Mouse (Mus musculus) neural tube, embryonic 12.5 days (tissue): Measurements from ENCODE around the gene Gm13420. TPM values are rescaled to one million over a fixed set of nuclear protein-coding genes. Genes with fewer than 3 reads are reported as not detected.

ENCODE experiments used
- ATAC-seq: fragments of 200-750 bp; cut with Nextera tagmentation; 2 replicates; pipeline ENCODE4 v1.8.0; 2017; ENCODE audit warnings: low read depth, mild to moderate bottlenecking, moderate TSS enrichment, moderate library complexity; ENCODE audit not compliant: low FRiP score
- H3K27ac ChIP-seq: fragments of 300-500 bp; sonication (generic); 2 replicates; pipeline ENCODE4 v1.5.1; 2016
- H3K27me3 ChIP-seq: fragments of 300-500 bp; sonication (generic); replicated peaks from 2 replicates; pipeline ENCODE4 v1.6.1; 2016; ENCODE audit warnings: mild to moderate bottlenecking
- H3K36me3 ChIP-seq: fragments of 300-500 bp; sonication (generic); 2 replicates; pipeline ENCODE4 v1.6.1; 2016; ENCODE audit warnings: mild to moderate bottlenecking
- H3K4me1 ChIP-seq: fragments of 300-500 bp; sonication (generic); 2 replicates; pipeline ENCODE4 v1.6.1; 2016
- H3K4me2 ChIP-seq: fragments of 300-500 bp; sonication (generic); replicated peaks from 2 replicates; pipeline ENCODE4 v1.6.1; 2016; ENCODE audit warnings: mild to moderate bottlenecking
- H3K4me3 ChIP-seq: fragments of 300-500 bp; sonication (generic); 2 replicates; pipeline ENCODE4 v1.5.1; 2016
- H3K9ac ChIP-seq: fragments of 300-500 bp; sonication (generic); 2 replicates; pipeline ENCODE4 v1.6.1; 2016; ENCODE audit warnings: mild to moderate bottlenecking
- H3K9me3 ChIP-seq: fragments of 300-500 bp; sonication (generic); 2 replicates; pipeline ENCODE4 v1.6.1; 2016; ENCODE audit warnings: mild to moderate bottlenecking
- WGBS: fragments of 180-500 bp; shearing (Covaris S2); methylation state at CpG from one replicate; pipeline ENCODE4 v1.1.7; 2016; 5-methylcytosine and 5-hydroxymethylcytosine counted together
- polyA plus RNA-seq: library from polyadenylated mRNA; unstranded; fragments of >200 nt; fragmentation: Nextera tagmentation; extraction: Ambion mirVana; gene quantifications from 2 replicates; pipeline ENCODE4 v1.2.1, GENCODE M21; 2016

The Gm13420 gene
- polyA plus RNA-seq, 1 experiment from 2014 or later, result not detected

- no peak overlapping the region for H3K9ac ChIP-seq
- no peaks in the 10 kb centered on the region for H3K27me3 ChIP-seq
- no peaks in the 10 kb centered on the region for H3K36me3 ChIP-seq
- H3K4me2 ChIP-seq, result no peak overlapping the region
- 3% methylated on average over 1 of the region's 1 CpGs for WGBS
- no peaks in the 10 kb centered on the region for H3K4me1 ChIP-seq
- no peaks in the 10 kb centered on the region for H3K9me3 ChIP-seq
- ATAC-seq, result peak; percentile 61; the same call in 1 of the 2 replicates
- H3K27ac ChIP-seq, result no peak overlapping the region
- no peak overlapping the region for H3K4me3 ChIP-seq
Observed at GRCm38 (mm10) chr2:29764831-29765230, 13.3 kb upstream of the Gm13420 start.

GRCm38 (mm10) chr2:29755693-29756092 lies 4.2 kb upstream of the Gm13420 start:
- H3K4me1 ChIP-seq, result peaks cover 12% of the 10 kb centered on the region; the same call in 1 of the 2 replicates
- H3K4me3 ChIP-seq, result no peak overlapping the region
- no peak overlapping the region for H3K27ac ChIP-seq
- H3K27me3 ChIP-seq, result peaks cover 26% of the 10 kb centered on the region
- H3K36me3 ChIP-seq, result no peaks in the 10 kb centered on the region
- H3K9ac ChIP-seq, result no peak overlapping the region
- no peak overlapping the region for H3K4me2 ChIP-seq
- H3K9me3 ChIP-seq, result no peaks in the 10 kb centered on the region
- ATAC-seq, result no peak

GRCm38 (mm10) chr2:29752397-29752796 lies 912 bp upstream of the Gm13420 start:
- H3K27ac ChIP-seq, result no peak overlapping the region
- no peak overlapping the region for H3K4me2 ChIP-seq
- no peak overlapping the region for H3K9ac ChIP-seq
- no peak for ATAC-seq
- peaks cover 16% of the 10 kb centered on the region for H3K4me1 ChIP-seq
- H3K36me3 ChIP-seq, result no peaks in the 10 kb centered on the region
- 88% methylated on average over 5 of the region's 5 CpGs for WGBS
- H3K9me3 ChIP-seq, result no peaks in the 10 kb centered on the region
- H3K4me3 ChIP-seq, result no peak overlapping the region
- peaks cover 48% of the 10 kb centered on the region for H3K27me3 ChIP-seq

GRCm38 (mm10) chr2:29748499-29748898 lies 3.0 kb downstream of the Gm13420 start:
- Histone ChIP-seq H3K9me3 (no peaks in the 10 kb centered on the region), H3K4me1 (peaks cover 21% of the 10 kb centered on the region), H3K9ac (no peak overlapping the region), H3K36me3 (no peaks in the 10 kb centered on the region), H3K4me2 (no peak overlapping the region), H3K27ac (no peak overlapping the region), H3K4me3 (no peak overlapping the region), H3K27me3 (peaks cover 72% of the 10 kb centered on the region)
- 85% methylated on average over 4 of the region's 4 CpGs for WGBS
- ATAC-seq, result no peak

GRCm38 (mm10) chr2:29747852-29748251 lies 3.6 kb downstream of the Gm13420 start:
- Histone ChIP-seq H3K4me3 (no peak overlapping the region), H3K9me3 (no peaks in the 10 kb centered on the region), H3K27ac (no peak overlapping the region), H3K27me3 (peaks cover 67% of the 10 kb centered on the region), H3K4me2 (no peak overlapping the region), H3K9ac (no peak overlapping the region), H3K4me1 (peaks cover 21% of the 10 kb centered on the region), H3K36me3 (no peaks in the 10 kb centered on the region)
- no peak for ATAC-seq
- WGBS, result 64% methylated on average over 5 of the region's 5 CpGs

- peaks cover 62% of the 10 kb centered on the region for H3K27me3 ChIP-seq
- H3K36me3 ChIP-seq, result no peaks in the 10 kb centered on the region
- H3K4me2 ChIP-seq, result peak overlapping the region; percentile 79
- no peak overlapping the region for H3K27ac ChIP-seq
- peak overlapping the region; percentile 51 for H3K9ac ChIP-seq
- peaks cover 21% of the 10 kb centered on the region for H3K4me1 ChIP-seq
- peak overlapping the region; percentile 36 for H3K4me3 ChIP-seq
- no peak for ATAC-seq
- no peaks in the 10 kb centered on the region for H3K9me3 ChIP-seq
- WGBS, result 2% methylated on average over 50 of the region's 50 CpGs
Observed at GRCm38 (mm10) chr2:29747188-29747782, 4.2 kb downstream of the Gm13420 start.

- no peak overlapping the region for H3K9ac ChIP-seq
- no peak for ATAC-seq
- 90% methylated on average over 6 of the region's 6 CpGs for WGBS
Observed at GRCm38 (mm10) chr2:29744256-29744655, 7.2 kb downstream of the Gm13420 start.

GRCm38 (mm10) chr2:29741207-29741606 lies 10.3 kb downstream of the Gm13420 start:
- H3K9ac ChIP-seq, result no peak overlapping the region
- 91% methylated on average over 6 of the region's 6 CpGs for WGBS

More at GRCm38 (mm10) chr2:29744256-29744655, 7.2 kb downstream of the Gm13420 start:
- H3K4me2 ChIP-seq, result no peak overlapping the region
- H3K4me3 ChIP-seq, result no peak overlapping the region
- H3K4me1 ChIP-seq, result peaks cover 6% of the 10 kb centered on the region
- peaks cover 11% of the 10 kb centered on the region for H3K36me3 ChIP-seq
- H3K27ac ChIP-seq, result no peak overlapping the region
- no peaks in the 10 kb centered on the region for H3K9me3 ChIP-seq
- peaks cover 39% of the 10 kb centered on the region for H3K27me3 ChIP-seq

GRCm38 (mm10) chr2:29739368-29739767 lies 12.1 kb downstream of the Gm13420 start:
- WGBS, result 76% methylated on average over 5 of the region's 5 CpGs
- H3K27me3 ChIP-seq, result no peaks in the 10 kb centered on the region
- H3K4me3 ChIP-seq, result no peak overlapping the region

More at GRCm38 (mm10) chr2:29741207-29741606, 10.3 kb downstream of the Gm13420 start:
- no peak overlapping the region for H3K27ac ChIP-seq
- peaks cover 13% of the 10 kb centered on the region for H3K27me3 ChIP-seq
- H3K9me3 ChIP-seq, result no peaks in the 10 kb centered on the region
- ATAC-seq, result no peak
- peaks cover 38% of the 10 kb centered on the region for H3K36me3 ChIP-seq
- H3K4me1 ChIP-seq, result no peaks in the 10 kb centered on the region
- H3K4me3 ChIP-seq, result no peak overlapping the region
- no peak overlapping the region for H3K4me2 ChIP-seq

GRCm38 (mm10) chr2:29738799-29739198 lies 12.7 kb downstream of the Gm13420 start:
- H3K4me3 ChIP-seq, result no peak overlapping the region
- ATAC-seq, result no peak
- H3K27me3 ChIP-seq, result no peaks in the 10 kb centered on the region
- H3K4me2 ChIP-seq, result no peak overlapping the region
- 72% methylated on average over 4 of the region's 4 CpGs for WGBS
- H3K4me1 ChIP-seq, result no peaks in the 10 kb centered on the region
- H3K9ac ChIP-seq, result no peak overlapping the region
- H3K36me3 ChIP-seq, result peaks cover 62% of the 10 kb centered on the region
- H3K9me3 ChIP-seq, result no peaks in the 10 kb centered on the region
- H3K27ac ChIP-seq, result no peak overlapping the region

More at GRCm38 (mm10) chr2:29739368-29739767, 12.1 kb downstream of the Gm13420 start:
- no peak for ATAC-seq
- no peak overlapping the region for H3K4me2 ChIP-seq
- H3K9ac ChIP-seq, result no peak overlapping the region
- H3K9me3 ChIP-seq, result no peaks in the 10 kb centered on the region
- H3K4me1 ChIP-seq, result no peaks in the 10 kb centered on the region
- peaks cover 56% of the 10 kb centered on the region for H3K36me3 ChIP-seq
- no peak overlapping the region for H3K27ac ChIP-seq

- Histone ChIP-seq H3K27me3 (no peaks in the 10 kb centered on the region), H3K27ac (no peak overlapping the region), H3K4me2 (no peak overlapping the region), H3K9ac (no peak overlapping the region), H3K4me1 (no peaks in the 10 kb centered on the region), H3K9me3 (no peaks in the 10 kb centered on the region), H3K4me3 (no peak overlapping the region), H3K36me3 (peaks cover 76% of the 10 kb centered on the region)
- 89% methylated on average over 12 of the region's 12 CpGs for WGBS
- no peak for ATAC-seq
Observed at GRCm38 (mm10) chr2:29737209-29737925, 14.1 kb downstream of the Gm13420 start.

- H3K4me1 ChIP-seq, result no peaks in the 10 kb centered on the region
- no peaks in the 10 kb centered on the region for H3K9me3 ChIP-seq
- no peak overlapping the region for H3K27ac ChIP-seq
- no peaks in the 10 kb centered on the region for H3K27me3 ChIP-seq
- H3K36me3 ChIP-seq, result peaks cover 88% of the 10 kb centered on the region
- no peak overlapping the region for H3K4me2 ChIP-seq
- ATAC-seq, result no peak
- H3K4me3 ChIP-seq, result no peak overlapping the region
- 94% methylated on average over 12 of the region's 12 CpGs for WGBS
- H3K9ac ChIP-seq, result no peak overlapping the region
Observed at GRCm38 (mm10) chr2:29735708-29736107, 15.8 kb downstream of the Gm13420 start.
